Mouse (Mus musculus) left cerebral cortex, adult 9 months (tissue): ENCODE results near the gene Dsp.

Experiments used
- DNase-seq, 2 experiments: peaks; one replicate each; pipeline ENCODE4 v3.0.0; 2022; ENCODE audit warnings: low spot score in 2 of 2

The Dsp gene

DNA sequence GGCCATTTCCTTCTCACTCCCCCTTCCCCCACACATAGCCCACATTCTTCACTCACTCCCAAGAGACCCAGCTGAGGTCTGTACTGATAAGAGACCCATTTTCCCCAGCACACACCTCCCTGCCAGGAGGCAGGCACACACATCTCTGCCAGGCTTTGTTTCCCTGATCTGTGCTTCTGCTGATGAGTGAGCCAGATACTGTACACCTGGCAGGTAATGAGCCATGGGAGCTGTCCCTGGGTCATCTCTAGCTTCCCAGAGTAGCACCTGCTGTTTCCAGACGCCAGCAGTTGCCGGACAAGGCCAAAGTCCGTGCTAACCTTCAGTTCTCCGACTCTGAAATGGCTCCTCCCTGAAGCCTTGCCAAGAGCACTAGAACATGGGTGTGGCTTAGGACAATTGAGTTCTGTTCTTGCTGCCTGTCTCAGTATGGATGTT, 19.6 kb downstream of the Dsp start:
- DNase-seq, result no peak

DNA sequence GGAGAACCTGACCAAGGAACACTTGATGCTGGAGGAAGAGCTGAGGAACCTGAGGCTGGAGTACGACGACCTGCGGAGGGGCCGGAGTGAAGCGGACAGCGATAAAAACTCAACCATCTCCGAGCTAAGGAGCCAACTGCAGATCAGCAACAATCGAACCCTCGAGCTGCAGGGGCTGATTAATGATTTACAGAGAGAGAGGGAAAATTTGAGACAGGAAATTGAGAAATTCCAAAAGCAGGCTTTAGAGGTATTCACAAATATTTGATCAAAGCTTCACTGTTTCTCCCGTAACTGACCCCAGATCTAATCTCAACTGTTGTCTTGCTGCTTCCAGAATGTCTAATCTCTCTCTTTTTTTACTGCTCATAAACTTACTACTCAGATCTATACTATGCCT, 42.3 kb downstream of the Dsp start:
- DNase-seq, result no peak

DNA sequence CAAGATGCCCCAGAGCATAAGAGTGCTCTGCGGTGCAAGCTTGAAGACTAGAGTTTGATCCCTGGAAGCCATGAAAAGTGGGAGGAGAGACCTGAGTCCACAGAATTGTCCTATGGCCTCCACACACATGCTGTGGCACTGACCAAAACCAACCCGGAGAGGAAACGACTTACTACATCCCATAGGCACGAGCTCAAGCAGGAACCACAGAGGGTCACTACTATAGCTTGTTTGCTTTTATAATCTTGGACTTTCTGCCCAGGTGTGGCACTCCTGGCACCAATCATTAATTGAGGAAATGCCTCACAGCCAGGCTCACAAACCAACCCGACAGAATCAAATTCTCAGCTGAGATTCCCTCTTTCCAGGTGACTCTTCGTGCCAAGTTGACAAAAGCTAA, 50.3 kb downstream of the Dsp start:
- DNase-seq, result no peak

DNA sequence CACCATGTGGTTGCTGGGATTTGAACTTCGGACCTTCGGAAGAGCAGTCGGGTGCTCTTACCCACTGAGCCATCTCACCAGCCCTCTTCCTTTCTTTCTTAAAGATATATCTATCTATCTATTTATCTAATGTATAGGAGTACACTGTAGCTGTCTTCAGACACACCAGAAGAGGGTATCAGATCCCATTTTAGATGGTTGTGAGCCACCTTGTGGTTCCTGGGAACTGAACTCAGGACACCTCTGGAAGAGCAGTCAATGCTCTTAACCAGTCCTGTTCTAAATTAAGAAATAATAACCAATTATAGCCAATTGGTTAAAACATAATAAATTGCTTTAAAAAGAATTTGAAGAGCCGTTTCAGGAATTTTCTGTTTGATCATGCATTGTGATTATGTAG, 53.1 kb downstream of the Dsp start:
- DNase-seq, result no peak

DNA sequence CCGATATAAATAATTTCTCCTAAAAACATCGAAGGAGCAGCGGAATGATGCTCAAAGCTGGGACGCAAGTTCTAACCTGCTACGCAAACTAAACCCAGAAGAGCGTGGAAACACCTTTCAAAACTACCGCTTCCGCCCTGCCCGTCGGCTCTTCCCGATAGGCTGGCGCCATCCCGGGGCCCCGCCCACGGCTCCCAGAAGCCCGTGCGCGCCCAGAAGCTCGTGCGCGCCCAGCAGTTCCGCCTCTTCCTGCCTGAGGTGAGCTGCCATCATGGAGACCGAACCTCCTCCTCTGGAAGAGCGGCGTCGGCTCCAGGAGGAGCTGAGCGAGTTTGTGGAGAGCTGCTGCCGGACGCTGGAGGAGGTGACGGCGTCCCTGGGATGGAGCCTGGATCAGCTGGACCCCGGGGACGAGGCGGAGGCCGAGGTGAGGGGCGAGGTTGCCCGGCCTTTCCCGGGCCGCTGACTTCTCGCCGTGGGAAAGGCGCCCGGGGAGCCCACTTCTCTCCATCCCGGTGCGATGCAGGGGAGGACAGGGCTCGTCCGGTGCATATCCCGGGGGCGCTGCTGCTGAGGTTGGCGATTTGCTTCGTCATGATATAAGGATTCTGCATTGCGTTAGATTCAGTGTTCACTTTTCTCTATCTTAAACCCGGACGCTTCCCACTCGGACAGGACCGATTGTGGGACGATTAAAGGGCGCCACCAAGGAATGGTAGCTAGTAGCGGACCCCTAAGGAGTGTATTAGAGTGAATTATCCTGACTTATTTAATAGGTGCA, 53.8 kb downstream of the Dsp start, which contains the start of gene Snrnp48:
Gene Snrnp48 (plus strand): TSS at position 237 of the 781 bp plus-strand sequence.
- peak; percentile 75 to 89 for DNase-seq

DNA sequence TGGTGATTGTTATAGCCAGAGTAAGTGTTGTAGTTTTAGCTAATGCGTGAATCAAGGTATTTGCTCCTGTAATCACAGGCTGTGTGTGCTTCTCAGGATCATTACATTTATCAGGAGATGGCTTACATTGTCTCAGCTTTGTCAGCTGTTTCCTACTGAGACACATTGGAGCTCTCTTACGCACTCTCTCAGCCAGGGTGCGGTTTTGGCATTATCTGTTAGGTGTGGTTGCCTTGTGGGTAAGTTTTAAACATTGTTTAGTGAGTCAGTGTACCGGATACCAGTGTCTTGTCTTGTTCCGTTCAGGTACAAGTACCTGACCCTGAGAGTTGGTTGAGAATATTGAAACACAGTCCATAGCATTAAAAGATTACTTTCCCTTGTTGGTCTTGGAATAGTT, 60.0 kb downstream of the Dsp start:
- DNase-seq, result no peak

DNA sequence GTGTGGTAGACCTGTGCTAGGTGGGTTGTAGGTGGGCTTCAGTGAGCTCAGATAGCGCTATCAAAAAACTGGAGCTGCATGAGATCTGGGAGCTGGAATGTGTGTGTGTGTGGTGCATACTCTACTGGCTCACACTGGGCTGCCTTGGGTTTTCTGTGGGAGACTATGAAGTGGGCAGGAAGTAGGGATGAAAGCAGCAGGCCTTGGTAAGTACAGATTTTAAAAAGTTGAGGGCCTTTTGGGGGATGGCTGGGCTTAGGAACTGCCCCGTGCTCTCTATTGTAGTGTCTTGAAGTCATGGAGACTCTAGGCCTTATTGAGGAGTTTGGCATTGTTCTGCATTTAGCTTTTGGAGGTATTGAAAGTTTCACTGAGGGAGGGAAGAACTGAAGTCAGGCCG, 67.6 kb downstream of the Dsp start:
- DNase-seq, result no peak

DNA sequence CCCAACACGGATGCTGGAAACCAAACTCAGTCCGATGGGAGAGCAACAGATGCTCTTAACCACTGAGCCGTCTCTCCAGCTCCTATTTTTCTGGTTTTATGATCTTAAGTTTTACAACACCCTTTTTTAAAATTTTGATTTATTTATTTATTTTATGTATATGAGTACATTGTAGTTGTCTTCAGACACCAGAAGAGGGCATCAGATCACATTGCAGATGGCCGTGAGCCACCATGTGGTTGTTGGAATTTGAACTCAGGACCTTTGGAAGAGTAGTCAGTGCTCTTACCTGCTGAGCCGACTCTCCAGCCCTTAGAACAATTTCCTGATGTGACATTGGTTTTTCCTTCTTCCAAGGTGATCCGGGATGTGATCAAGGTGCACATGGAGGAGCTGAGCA, 69.2 kb downstream of the Dsp start:
- DNase-seq, result no peak

DNA sequence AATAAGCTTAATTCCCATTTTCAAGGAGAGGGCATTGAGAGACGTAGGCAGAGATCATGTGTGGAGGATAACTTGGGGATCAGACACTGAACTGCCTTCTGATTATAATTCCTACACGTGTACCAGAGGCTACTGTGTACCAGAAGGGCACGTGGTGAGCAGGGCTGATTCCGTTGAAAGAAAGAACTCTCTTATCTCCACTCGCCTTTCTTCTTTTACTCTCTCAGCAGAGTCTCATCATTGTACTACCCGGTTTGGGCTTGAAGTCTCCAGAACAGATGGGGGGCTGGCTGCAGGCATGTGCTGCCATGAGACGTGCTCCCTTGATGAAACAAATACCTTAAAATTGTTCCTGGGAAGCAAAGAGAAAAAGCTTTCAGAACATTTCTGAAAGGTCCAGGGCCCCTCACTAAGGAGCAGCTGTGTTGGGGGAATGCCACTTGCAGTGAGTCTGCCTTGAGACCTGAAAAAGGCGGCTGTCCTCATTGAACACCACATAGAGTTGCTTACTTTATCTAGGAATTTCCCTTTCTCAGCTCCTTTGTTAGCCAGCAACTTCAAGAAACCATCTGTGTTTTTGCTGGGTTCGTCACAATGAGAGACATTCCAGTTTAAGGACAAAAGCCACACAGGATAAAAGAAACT, 79.2 kb downstream of the Dsp start:
- no peak for DNase-seq

DNA sequence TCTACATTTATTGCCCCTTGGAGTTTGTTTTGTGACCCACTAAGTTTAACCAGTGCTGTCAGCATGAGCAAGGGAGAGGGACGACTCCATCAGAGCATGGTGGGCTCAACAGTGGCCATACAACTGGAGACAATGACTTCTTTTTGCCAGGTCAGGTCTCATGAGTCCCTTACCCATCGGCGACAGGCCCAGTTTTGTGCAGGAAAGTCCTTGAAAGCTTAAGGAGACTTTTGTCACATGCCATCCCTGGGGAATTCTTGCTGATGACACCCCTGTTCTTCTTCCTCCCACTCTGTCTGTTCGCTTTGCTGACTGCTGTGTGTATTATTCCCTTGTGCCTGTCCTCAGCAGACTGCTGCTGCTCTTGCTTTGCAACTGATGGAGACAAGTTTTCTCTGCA, 81.3 kb downstream of the Dsp start:
- DNase-seq, result no peak

DNA sequence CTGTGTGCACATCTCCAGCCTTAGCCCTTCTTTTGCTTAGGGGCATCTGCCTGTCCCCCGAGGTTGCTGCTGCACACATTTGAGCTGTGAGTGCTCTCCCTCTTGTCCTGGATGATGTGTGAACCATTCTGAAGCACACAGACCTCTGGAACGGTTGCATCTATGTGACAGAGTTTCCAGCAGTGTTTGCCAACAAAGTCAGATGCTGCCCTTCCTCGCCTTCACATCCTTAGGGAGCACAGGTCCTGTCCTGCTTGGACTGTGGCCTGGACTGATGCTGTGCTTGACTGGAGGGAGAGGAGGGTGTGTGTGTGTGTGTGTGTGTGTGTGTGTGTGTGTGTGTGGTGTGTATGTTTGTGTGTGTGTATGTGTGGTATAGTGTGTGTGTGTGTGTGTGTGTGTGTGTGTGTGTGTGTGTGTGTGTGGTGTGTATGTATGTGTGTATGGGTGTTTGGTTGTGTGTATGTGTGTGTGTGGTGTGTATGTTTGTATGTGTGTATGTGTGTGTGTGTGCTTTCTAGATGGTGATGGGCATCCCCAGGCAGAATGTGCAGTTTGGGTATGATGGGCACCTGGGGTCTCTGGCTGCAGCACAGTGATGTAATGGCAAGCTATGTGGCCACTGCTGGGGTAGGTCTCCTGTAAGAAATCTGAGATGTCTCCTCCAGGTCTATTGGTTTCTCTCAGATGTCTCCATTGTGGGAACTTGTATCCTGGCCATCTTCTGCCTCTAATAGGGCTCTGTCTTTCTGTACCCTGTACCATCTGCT, 81.9 kb downstream of the Dsp start:
- DNase-seq, result no peak

DNA sequence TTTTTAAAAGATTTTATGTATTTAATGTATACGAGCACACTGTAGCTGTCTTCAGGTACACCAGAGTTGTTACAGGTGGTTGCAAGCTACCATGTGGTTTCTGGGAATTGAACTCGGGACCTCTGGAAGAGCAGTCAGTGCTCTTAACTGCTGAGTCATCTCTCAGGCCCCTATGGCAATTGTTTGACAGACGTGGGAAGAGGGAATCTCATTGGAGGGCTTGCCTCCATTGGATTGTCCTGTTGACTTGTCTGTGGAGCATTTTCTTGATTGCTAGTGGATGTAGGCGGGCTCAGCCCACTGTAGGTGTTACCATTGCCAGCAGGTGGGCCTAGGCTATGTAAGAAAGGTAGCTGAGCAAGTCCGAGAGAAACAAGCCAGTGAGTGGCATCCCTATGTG, 83.6 kb downstream of the Dsp start:
- DNase-seq, result no peak

DNA sequence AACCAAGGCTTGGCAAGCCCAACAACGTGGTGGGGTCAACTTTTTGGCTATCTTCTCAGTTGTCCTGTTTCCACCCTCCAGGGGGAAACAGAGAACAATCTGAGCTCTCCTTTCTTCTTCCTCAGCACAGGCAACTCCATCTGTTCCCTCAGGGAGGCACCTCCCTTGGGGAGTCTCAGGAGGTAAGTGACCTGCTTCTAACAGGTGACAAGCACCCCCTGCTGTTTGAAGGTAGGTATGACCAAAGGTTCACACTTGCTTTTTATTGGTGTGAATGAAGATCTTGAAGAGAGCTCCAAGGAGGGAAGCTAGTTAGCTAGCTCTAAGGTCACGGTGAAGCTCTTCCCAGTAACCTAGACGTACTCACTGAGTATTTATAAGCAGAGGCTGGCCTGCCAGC, 84.3 kb downstream of the Dsp start:
- no peak for DNase-seq

DNA sequence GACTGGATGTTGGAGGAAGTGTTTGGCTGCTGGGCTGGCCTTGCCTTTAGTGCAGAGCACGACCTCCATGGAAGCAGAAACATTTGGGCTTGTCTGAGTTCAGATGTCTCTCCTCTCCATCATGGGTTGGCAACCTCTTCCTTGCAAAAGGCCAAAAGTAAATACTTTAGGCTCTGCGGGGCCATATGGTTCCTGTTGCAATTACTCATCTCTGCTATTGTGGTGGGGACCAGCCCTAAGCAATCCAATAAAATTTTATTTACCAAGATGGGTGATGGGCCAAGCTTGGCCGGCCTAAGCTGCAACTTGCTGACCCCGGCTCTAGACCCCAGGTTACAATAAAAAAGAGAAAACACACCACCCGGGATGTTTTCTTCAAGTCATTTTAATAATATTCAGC, 97.1 kb downstream of the Dsp start:
- no peak for DNase-seq
